Mouse (Mus musculus) forebrain, embryonic 10.5 days (tissue): ENCODE data around the gene Zfp597. TPM values are rescaled to one million over a fixed set of nuclear protein-coding genes. Genes with fewer than 3 reads are reported as not detected.
"Not testable (repeated sequence)": the region's sequence is repeated elsewhere in the genome, so short reads cannot be mapped to it uniquely, and the experiment has no call there.

Experiments
- DNase-seq: peaks from one replicate; pipeline ENCODE4 v3.0.0-alpha.2; 2017; ENCODE audit warnings: low spot score; ENCODE audit errors: extremely low spot score
- H3K27ac ChIP-seq: fragments of 300-500 bp; sonication (generic); 2 replicates; pipeline ENCODE4 v1.5.1; 2016; ENCODE audit warnings: mild to moderate bottlenecking
- H3K27me3 ChIP-seq: fragments of 300-500 bp; sonication (generic); 2 replicates; pipeline ENCODE4 v1.6.1; 2016; ENCODE audit warnings: mild to moderate bottlenecking; ENCODE audit not compliant: poor library complexity, severe bottlenecking
- H3K36me3 ChIP-seq: fragments of 300-500 bp; sonication (generic); replicated peaks from 2 replicates; pipeline ENCODE4 v1.6.1; 2016; ENCODE audit warnings: mild to moderate bottlenecking, moderate library complexity
- H3K4me1 ChIP-seq: fragments of 300-500 bp; sonication (generic); 2 replicates; pipeline ENCODE4 v1.6.1; 2016
- H3K4me3 ChIP-seq: fragments of 300-500 bp; sonication (generic); 2 replicates; pipeline ENCODE4 v1.5.1; 2016; ENCODE audit warnings: mild to moderate bottlenecking, moderate library complexity
- H3K9me3 ChIP-seq: fragments of 300-500 bp; sonication (generic); 2 replicates; pipeline ENCODE4 v1.6.1; 2016; ENCODE audit warnings: mild to moderate bottlenecking, moderate library complexity
- WGBS: fragments of 180-500 bp; shearing (Covaris S2); methylation state at CpG from one replicate; pipeline ENCODE4 v1.1.7; 2016; 5-methylcytosine and 5-hydroxymethylcytosine counted together
- polyA plus RNA-seq: library from polyadenylated mRNA; unstranded; fragments of >200 nt; fragmentation: Nextera tagmentation; extraction: Ambion mirVana; gene quantifications from 2 replicates; pipeline ENCODE4 v1.2.1, GENCODE M21; 2016

Zfp597 gene
- polyA plus RNA-seq, 1 experiment from 2014 or later = 5.4 TPM

DNA sequence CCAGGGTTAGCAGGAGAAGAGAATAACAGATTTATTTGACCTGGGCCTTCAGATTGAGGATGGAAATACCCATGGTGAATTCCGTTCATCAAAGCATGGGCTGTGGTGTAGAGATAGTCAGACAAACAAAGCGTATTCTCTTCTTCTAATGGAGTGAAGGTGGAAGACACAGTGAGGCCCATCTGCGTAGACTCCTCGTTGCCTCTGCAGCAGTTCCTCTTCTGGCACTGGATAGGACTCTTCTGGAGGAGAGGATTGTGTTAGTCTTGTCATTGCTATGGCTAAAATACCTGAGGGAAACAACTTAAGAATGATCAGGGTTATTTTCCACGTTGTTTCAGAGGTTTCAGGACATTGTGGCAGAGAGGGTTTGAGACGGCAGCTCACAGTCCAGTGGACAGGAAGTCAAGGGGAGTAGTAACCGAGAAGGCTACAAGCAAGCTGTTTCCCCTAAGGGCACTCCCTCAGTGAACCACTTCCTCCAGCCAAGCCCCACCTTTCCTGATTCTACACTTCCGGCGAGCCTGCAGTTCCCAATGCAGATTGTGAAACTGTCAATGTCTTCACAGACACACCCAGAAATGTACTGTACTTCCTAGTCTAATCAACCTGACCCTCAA, 10.9 kb upstream of the Zfp597 start:
- Histone ChIP-seq H3K27ac (no peak overlapping the region), H3K27me3 (no peaks in the 10 kb centered on the region), H3K4me1 (no peaks in the 10 kb centered on the region), H3K4me3 (no peak overlapping the region), H3K36me3 (peaks cover 52% of the 10 kb centered on the region), H3K9me3 (no peaks in the 10 kb centered on the region)
- DNase-seq = no peak
- WGBS = 75% methylated on average over 9 of the region's 9 CpGs

DNA sequence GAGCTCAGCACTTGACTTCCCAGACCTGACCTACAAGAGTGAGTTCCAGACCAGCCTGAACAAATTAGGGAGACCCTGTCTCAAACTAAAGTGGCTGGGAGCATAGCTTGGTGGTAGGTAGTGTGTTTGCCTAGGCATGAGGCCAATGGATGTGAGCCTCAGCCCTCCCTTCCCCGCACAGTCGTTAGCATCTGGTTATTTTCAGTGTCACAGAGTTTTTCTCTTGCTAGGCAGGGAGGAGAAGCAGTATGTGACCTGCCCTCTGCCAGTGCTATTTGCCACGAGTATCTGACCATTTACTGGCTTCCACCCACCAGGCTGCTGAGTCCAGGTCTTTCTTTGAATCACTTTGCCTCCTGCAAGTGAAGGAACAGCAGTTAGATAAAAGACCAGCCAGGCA, 9.4 kb upstream of the Zfp597 start:
- Histone ChIP-seq H3K4me3 (no peak overlapping the region), H3K9me3 (no peaks in the 10 kb centered on the region), H3K36me3 (peaks cover 38% of the 10 kb centered on the region), H3K27ac (no peak overlapping the region), H3K4me1 (no peaks in the 10 kb centered on the region), H3K27me3 (no peaks in the 10 kb centered on the region)
- 78% methylated on average over 3 of the region's 3 CpGs for WGBS
- no peak for DNase-seq

DNA sequence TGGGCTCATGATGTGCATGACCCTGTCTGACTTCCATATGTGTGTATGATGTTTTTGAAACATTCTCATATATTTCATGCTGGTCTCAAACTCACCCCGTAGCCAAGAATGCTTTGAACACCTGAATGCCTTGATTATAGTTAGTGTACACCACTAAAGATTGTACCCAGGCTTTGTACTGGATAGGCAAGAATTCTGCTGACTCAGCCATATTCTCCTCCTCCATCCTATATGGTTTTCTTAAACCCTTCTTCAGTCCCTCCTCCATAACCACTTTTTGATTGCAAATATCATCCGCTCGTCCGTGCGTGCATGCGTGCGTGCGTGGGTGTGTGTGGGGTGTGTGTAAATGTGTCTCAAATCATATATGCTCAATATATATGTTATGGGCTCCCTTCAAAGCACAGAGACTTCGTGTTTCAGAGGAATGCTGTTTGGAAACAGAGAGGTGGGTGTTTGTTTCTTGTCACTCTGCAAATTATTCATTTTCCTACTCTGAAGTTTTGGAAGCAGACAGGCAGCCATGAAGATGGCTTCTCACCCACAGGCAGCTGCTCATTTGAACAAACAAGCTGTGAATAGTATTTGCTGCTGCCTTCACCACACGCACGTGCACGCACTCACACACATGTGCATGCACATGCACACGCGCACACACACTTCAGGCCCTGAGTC, 7.4 kb upstream of the Zfp597 start:
- 96% methylated on average over 14 of the region's 14 CpGs for WGBS
- Histone ChIP-seq H3K27me3 (no peaks in the 10 kb centered on the region), H3K4me1 (no peaks in the 10 kb centered on the region), H3K27ac (no peak overlapping the region), H3K4me3 (no peak overlapping the region), H3K36me3 (peaks cover 19% of the 10 kb centered on the region), H3K9me3 (no peaks in the 10 kb centered on the region)
- no peak for DNase-seq

- 5% methylated on average over 10 of the region's 10 CpGs for WGBS
- H3K9me3 ChIP-seq = no peaks in the 10 kb centered on the region
- peak overlapping the region; percentile 94 for H3K27ac ChIP-seq
- H3K36me3 ChIP-seq = peaks cover 13% of the 10 kb centered on the region
- H3K27me3 ChIP-seq = no peaks in the 10 kb centered on the region
- no peak for DNase-seq
- H3K4me1 ChIP-seq = peaks cover 14% of the 10 kb centered on the region
- peak overlapping the region; percentile 86 for H3K4me3 ChIP-seq
Measured at GRCm38 (mm10) chr16:3885065-3885670, 807 bp upstream of the Zfp597 start.

DNA sequence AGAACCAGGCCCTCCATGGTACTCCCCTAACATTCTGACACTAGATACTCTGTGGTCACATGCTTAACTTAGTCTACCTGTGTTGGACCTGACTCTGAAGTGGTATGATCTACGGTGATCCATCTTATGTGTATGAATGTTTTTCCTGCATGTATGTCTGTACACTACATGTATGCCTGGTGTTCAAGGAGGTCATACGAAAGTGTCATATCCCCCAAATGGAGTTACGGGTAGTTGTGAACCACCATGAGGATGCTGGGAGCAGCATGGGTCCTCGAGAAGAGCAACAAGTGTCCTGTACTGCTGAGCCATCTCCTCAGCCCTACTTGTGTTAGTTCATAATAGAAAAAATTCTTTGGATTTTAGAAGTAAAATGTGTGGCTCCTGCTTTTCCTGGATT, 8.0 kb downstream of the Zfp597 start:
- WGBS = 94% methylated on average over 4 of the region's 4 CpGs
- Histone ChIP-seq H3K27ac (no peak overlapping the region), H3K36me3 (peaks cover 25% of the 10 kb centered on the region), H3K9me3 (no peaks in the 10 kb centered on the region), H3K4me1 (peaks cover 16% of the 10 kb centered on the region), H3K27me3 (no peaks in the 10 kb centered on the region), H3K4me3 (no peak overlapping the region)
- DNase-seq = no peak

DNA sequence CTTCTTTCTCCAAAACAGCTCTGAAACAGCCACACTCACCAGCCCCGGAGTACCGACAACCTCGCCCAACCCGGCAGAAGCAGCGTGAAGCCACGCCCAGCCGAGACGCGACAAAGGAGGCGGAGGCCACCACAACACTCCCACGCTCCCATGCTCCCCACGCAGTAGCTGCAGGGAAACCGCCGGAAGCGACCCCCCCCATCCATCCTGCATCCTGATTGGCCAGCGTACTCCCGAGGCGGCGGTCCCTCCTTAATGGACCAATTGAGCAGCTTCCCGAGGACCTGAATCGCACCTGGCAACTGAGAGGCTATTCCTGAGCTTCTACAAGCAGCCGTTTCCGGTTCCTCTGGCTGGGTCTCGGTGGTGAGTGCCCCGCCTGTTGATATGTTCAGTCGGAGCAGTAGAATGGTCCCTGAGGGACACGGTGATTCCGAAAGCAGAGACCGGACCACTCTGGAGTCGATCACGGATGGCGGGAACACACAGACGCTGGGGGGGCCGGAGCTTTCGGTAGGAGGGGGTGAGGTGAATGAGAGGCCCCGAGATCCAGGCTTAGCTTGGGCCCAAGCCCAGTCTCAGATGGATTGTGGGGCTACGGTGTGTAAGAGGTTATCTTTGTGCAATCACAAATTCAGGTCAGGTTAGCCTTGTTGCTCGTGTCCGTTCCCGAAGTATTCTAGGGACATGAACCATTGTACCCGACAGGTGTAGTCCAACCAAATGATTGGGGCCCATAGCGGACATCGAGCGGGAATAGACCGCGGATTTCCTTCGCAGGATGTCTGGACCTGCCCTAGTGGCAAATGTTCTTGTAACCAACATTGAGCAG, 11.9 kb downstream of the Zfp597 start, which contains the start of gene Naa60:
Gene Naa60 (plus strand): TSS at position 160 of the 832 bp plus-strand sequence.
- no peaks in the 10 kb centered on the region for H3K9me3 ChIP-seq
- peaks cover 19% of the 10 kb centered on the region for H3K4me1 ChIP-seq
- whole genome bisulfite sequencing = 5% methylated on average over 47 of the region's 47 CpGs
- peak within 1 kb of the TSS; percentile 63 for H3K4me3 ChIP-seq
- peak within 1 kb of the TSS; percentile 84 for H3K27ac ChIP-seq
- H3K36me3 ChIP-seq = peaks cover 18% of the 10 kb centered on the region
- no peaks in the 10 kb centered on the region for H3K27me3 ChIP-seq
- DNase-seq = peak; percentile 95

DNA sequence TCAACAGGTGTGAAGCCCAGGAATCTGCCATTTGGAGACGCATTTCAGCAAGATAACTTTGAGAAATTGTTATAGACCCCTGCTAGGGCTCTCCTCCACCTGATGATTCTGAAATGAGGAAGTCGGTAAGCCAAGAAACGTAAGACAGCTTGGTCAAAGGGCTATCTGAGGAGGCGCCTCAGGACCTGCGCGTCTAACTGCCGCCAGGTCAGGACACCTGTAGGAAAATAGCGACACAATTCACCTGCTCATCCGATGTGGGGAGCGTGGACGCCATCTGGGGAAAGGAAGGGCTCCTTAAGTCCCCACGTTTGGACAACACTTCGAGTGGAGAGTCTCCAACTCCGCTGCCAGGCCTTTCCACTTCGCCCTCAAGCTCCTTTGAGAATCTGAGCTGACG, 12.5 kb downstream of the Zfp597 start:
- under 1% methylated on average over 16 of the region's 16 CpGs for WGBS
- H3K9me3 ChIP-seq = no peaks in the 10 kb centered on the region

DNA sequence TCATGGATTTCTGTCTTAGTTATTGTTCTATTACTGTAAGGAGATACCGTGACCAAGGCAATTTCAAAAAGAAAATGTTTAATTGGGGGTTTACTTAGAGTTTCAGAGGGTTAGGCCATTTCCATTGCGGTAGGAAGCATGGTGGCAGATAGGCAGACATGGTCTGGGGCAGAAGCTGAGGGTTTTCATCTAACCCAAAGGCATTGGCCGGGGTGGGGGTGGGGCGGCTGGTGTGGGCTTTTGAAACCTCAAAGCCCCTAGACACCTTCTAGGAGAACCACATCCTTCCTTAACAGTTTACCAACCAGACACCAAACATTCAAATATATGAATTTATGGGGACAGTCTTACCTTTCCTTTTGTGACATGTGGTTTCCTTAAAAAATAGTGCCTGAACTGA, 25.1 kb downstream of the Zfp597 start:
- WGBS = 88% methylated on average over 4 of the region's 4 CpGs
- no peaks in the 10 kb centered on the region for H3K27me3 ChIP-seq
- no peak overlapping the region for H3K27ac ChIP-seq
- H3K4me1 ChIP-seq = 0 out of 2 replicates have a peak, but pooled peaks cover 2% of the 10 kb centered on the region
- H3K4me3 ChIP-seq = no peak overlapping the region
- no peak for DNase-seq
- peaks cover 28% of the 10 kb centered on the region for H3K36me3 ChIP-seq
- no peaks in the 10 kb centered on the region for H3K9me3 ChIP-seq

More for the DNA sequence above, 12.5 kb downstream of the Zfp597 start:
- peak overlapping the region; percentile 63 for H3K4me3 ChIP-seq
- H3K36me3 ChIP-seq = peaks cover 23% of the 10 kb centered on the region
- peak overlapping the region; percentile 84 for H3K27ac ChIP-seq
- H3K4me1 ChIP-seq = peaks cover 19% of the 10 kb centered on the region
- H3K27me3 ChIP-seq = no peaks in the 10 kb centered on the region
- DNase-seq = no peak

- Histone ChIP-seq H3K36me3 (peaks cover 4% of the 10 kb centered on the region), H3K4me3 (no peak overlapping the region), H3K4me1 (0 out of 2 replicates have a peak, but pooled peaks cover 8% of the 10 kb centered on the region), H3K27ac (no peak overlapping the region), H3K9me3 (no peaks in the 10 kb centered on the region), H3K27me3 (no peaks in the 10 kb centered on the region)
- 87% methylated on average over 1 of the region's 1 CpGs for WGBS
- no peak for DNase-seq
Measured at GRCm38 (mm10) chr16:3855776-3856175, 28.6 kb downstream of the Zfp597 start.

DNA sequence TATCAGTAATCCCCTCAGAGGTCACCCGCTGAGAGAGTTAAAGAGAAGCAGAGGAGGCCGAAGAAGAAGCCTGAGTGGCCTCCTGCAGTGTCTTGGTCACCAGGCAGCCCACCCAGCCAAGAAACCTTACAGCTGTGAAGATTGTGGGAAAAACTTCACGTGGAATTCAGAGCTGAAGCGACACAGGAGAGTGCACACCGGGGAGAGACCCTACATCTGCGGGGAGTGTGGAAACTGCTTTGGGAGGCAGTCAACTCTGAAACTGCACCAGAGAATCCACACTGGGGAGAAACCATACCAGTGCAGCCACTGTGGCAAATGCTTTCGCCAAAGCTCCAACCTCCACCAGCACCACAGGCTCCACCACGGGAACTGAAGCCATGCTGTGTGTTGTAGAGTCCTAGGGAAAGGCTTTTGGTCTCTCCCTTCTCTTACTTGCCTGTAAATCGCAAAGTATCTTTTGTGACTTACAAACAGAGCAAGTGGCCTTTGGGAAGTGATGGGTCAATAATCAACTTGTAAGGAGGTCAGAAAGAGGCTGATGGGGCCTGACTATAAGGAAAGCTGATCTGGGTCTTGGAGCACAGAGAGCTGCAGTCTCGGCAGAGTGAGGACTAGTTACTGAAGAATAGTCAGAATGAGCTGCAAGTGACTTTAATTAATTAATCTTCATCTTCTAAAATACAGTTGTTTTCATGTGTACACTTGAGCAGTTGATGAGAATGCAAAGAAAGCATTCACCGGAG, 29.8 kb downstream of the Zfp597 start:
- H3K36me3 ChIP-seq = no peaks in the 10 kb centered on the region
- H3K4me1 ChIP-seq = 0 out of 2 replicates have a peak, but pooled peaks cover 8% of the 10 kb centered on the region
- no peaks in the 10 kb centered on the region for H3K27me3 ChIP-seq
- H3K27ac ChIP-seq = no peak overlapping the region
- no peak overlapping the region for H3K4me3 ChIP-seq
- H3K9me3 ChIP-seq = no peaks in the 10 kb centered on the region; the same call in 1 of the 2 replicates
- whole genome bisulfite sequencing = 58% methylated on average over 11 of the region's 11 CpGs
- DNase-seq = no peak

- WGBS = 41% methylated on average over 12 of the region's 12 CpGs
- H3K4me1 ChIP-seq = peaks cover 12% of the 10 kb centered on the region; the same call in 1 of the 2 replicates
- no peak overlapping the region for H3K4me3 ChIP-seq
- H3K27ac ChIP-seq = no peak overlapping the region
- no peak for DNase-seq
- no peaks in the 10 kb centered on the region; the same call in 1 of the 2 replicates for H3K9me3 ChIP-seq
- H3K36me3 ChIP-seq = no peaks in the 10 kb centered on the region
- no peaks in the 10 kb centered on the region for H3K27me3 ChIP-seq
Measured at GRCm38 (mm10) chr16:3852586-3852985, 31.8 kb downstream of the Zfp597 start.

- not testable (repeated sequence) for H3K36me3 ChIP-seq, H3K27me3 ChIP-seq, H3K9me3 ChIP-seq, H3K27ac ChIP-seq, DNase-seq, H3K4me3 ChIP-seq
- peaks cover 19% of the 10 kb centered on the region; the same call in 1 of the 2 replicates for H3K4me1 ChIP-seq
- WGBS = 86% methylated on average over 13 of the region's 13 CpGs
Measured at GRCm38 (mm10) chr16:3851301-3851700, 33.1 kb downstream of the Zfp597 start.
